10 mouse cellular contexts compared by ENCODE assay signal in the genomic region with DNA sequence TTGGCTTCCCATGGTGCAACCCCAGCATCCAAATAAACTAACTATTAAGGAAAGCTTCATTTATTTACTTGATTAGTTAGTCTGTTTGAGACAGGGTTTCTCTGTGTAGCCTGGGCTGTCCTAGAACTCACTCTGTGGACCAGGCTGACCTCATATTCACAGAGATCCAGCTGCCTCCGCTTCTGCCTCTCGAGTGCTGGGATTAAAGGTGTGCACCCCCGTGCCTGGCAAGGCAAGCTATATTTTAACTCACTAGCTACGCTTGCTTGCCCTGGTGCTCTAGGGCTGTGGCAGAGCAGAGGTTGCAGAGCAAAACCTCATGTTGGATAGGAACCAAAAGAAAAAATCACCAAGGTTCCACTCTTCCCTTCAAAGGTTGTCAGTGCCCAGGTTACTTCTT. TPM values are rescaled to one million over a fixed set of nuclear protein-coding genes. Genes with fewer than 3 reads are reported as not detected.
DNase-seq lines count a peak whose midpoint lies in the region; ATAC-seq and TF ChIP-seq lines count a peak whose summit lies in the region.
"Had no signal": no experiment of that assay in that cellular context is flagged by ENCODE, and none has a peak within 500 bp of the region (broad histone marks: within the 10 kb centered on the region; RNA-seq: fewer than 3 reads in every experiment).

No protein-coding gene starts in this region.

- no peaks in the 10 kb centered on the region for H3K9me3 ChIP-seq in ES-Bruce4 (replicated peaks; ENCODE audit: control insufficient read depth, insufficient read depth, low read length, poor library complexity, severe bottlenecking)
- no peaks in the 10 kb centered on the region for H3K9me3 ChIP-seq in hindbrain, embryonic 16.5 days (ENCODE audit: control insufficient read depth, low read length)
- no peaks in the 10 kb centered on the region for H3K9me3 ChIP-seq in liver, embryonic 12.5 days (replicated peaks)

- peak overlapping the region; percentile 61 for H3K4me2 ChIP-seq in hindbrain, embryonic 16.5 days (ENCODE audit: low read length)
- H3K4me2 ChIP-seq in liver, embryonic 12.5 days = peak overlapping the region; percentile 70

- no peak for TF ChIP-seq POLR2A in ES-Bruce4 (IDR thresholded peaks at IDR 0.05; ENCODE audit: insufficient read depth, low read length)

- WGBS in hindbrain, embryonic 16.5 days = 53% methylated on average over 4 of the region's 4 CpGs
- 56% methylated on average over 4 of the region's 4 CpGs for WGBS in liver, embryonic 12.5 days (ENCODE audit: insufficient replicate concordance)

- H3K4me3 ChIP-seq in ES-Bruce4 (ENCODE audit: low read depth, low read length) = peak overlapping the region; percentile 31; the same call in 1 of the 2 replicates
- H3K4me3 ChIP-seq in hindbrain, embryonic 16.5 days (ENCODE audit: low read length) = peak overlapping the region; percentile 49
- peak overlapping the region; percentile 56 for H3K4me3 ChIP-seq in liver, embryonic 12.5 days

- H3K27ac ChIP-seq in ES-Bruce4 (ENCODE audit: insufficient read depth, low read length) = no peak overlapping the region
- peak overlapping the region; percentile 41; the same call in 1 of the 2 replicates for H3K27ac ChIP-seq in hindbrain, embryonic 16.5 days (ENCODE audit: low read depth, low read length)
- H3K27ac ChIP-seq in liver, embryonic 12.5 days = no peak overlapping the region

- intact Hi-C loops in left cerebral cortex, postnatal 36 days (cut with DNase I) = no loop called here

- peak; percentile 13 for DNase-seq in A20 (ENCODE audit: low read depth, low spot score)
- DNase-seq in adrenal gland, adult 2 months = no peak
- no peak for DNase-seq in cerebellum, adult 9-11 months
- no peak for DNase-seq in left cerebral cortex, postnatal 36 days (ENCODE audit: low spot score in 2 of 2)
- DNase-seq: adrenal gland, postnatal 14 days had no signal

- no peak for TF ChIP-seq CTCF in ES-Bruce4 (IDR thresholded peaks at IDR 0.05; ENCODE audit: low read depth, low read length)

- H3K9ac ChIP-seq in ES-Bruce4 (ENCODE audit: low read depth, poor library complexity, severe bottlenecking) = peak overlapping the region; percentile 71
- H3K9ac ChIP-seq in hindbrain, embryonic 16.5 days (ENCODE audit: low read depth, low read length) = peak overlapping the region; percentile 68
- no peak overlapping the region for H3K9ac ChIP-seq in liver, embryonic 12.5 days

- H3K27me3 ChIP-seq in ES-Bruce4 (ENCODE audit: control insufficient read depth, insufficient read depth, low read length, poor library complexity, severe bottlenecking) = no peaks in the 10 kb centered on the region
- H3K27me3 ChIP-seq in hindbrain, embryonic 16.5 days (replicated peaks; ENCODE audit: control insufficient read depth, insufficient read depth, low read length) = no peaks in the 10 kb centered on the region
- H3K27me3 ChIP-seq in liver, embryonic 12.5 days (replicated peaks) = no peaks in the 10 kb centered on the region

- H3K36me3 ChIP-seq in ES-Bruce4 (ENCODE audit: control insufficient read depth, insufficient read depth, low read length, poor library complexity, severe bottlenecking) = no peaks in the 10 kb centered on the region
- no peaks in the 10 kb centered on the region for H3K36me3 ChIP-seq in hindbrain, embryonic 16.5 days (ENCODE audit: control insufficient read depth, insufficient read depth, low read length)
- no peaks in the 10 kb centered on the region for H3K36me3 ChIP-seq in liver, embryonic 12.5 days

- peaks cover 2% of the 10 kb centered on the region for H3K4me1 ChIP-seq in ES-Bruce4 (ENCODE audit: control insufficient read depth, insufficient read depth, low read length)
- H3K4me1 ChIP-seq in hindbrain, embryonic 16.5 days (ENCODE audit: control insufficient read depth, insufficient read depth, low read depth, low read length) = peaks cover 4% of the 10 kb centered on the region
- H3K4me1 ChIP-seq in liver, embryonic 12.5 days = peaks cover 18% of the 10 kb centered on the region

- TF ChIP-seq EP300 in ES-Bruce4 (IDR thresholded peaks at IDR 0.05; ENCODE audit: insufficient read depth, low read depth, low read length) = no peak

- ATAC-seq in hindbrain, embryonic 16.5 days = no peak
- ATAC-seq in liver, embryonic 12.5 days = no peak
- ATAC-seq in monocyte, adult 5-6 weeks (replicated peaks; ENCODE audit: insufficient number of reproducible peaks, low FRiP score, low TSS enrichment, poor library complexity, severe bottlenecking) = no peak

RNA-seq across cellular contexts. Expression of a gene that starts 13.6 kb away (rescaled TPM):
- polyA plus RNA-seq in ES-Bruce4 (2011; ENCODE audit: insufficient read depth, insufficient read length, low read depth, missing spikeins) = not detected in 2 replicates
- 0.34 and 0.67 TPM in 2 replicates for polyA plus RNA-seq in hindbrain, embryonic 16.5 days (2015; fragmentation: Nextera tagmentation; extraction: Ambion mirVana)
- not detected in 2 replicates for polyA plus RNA-seq in liver, embryonic 12.5 days (2016; fragmentation: Nextera tagmentation; extraction: Ambion mirVana)
- not detected for total RNA-seq in adrenal gland, adult 2 months (2021)
- not detected in 2 replicates for polyA plus RNA-seq in adrenal gland, adult 2 months (2012; rRNA removed)
- total RNA-seq in monocyte, adult 5-6 weeks (2017) = not detected in 3 replicates
- under 1 TPM; 0.47 to 0.70 TPM for total RNA-seq in left cerebral cortex, postnatal 36 days (2021)
- polyA plus RNA-seq: large intestine, adult 2 months had no signal

RNA-seq across cellular contexts. Expression of a gene that starts 16.8 kb away (rescaled TPM):
- polyA plus RNA-seq in ES-Bruce4 (2011; ENCODE audit: insufficient read depth, insufficient read length, low read depth, missing spikeins) = 2.6 and 3.7 TPM in 2 replicates
- 27.2 and 33.9 TPM in 2 replicates for polyA plus RNA-seq in hindbrain, embryonic 16.5 days (2015; fragmentation: Nextera tagmentation; extraction: Ambion mirVana)
- 2.9 and 3.0 TPM in 2 replicates for polyA plus RNA-seq in liver, embryonic 12.5 days (2016; fragmentation: Nextera tagmentation; extraction: Ambion mirVana)
- total RNA-seq in adrenal gland, adult 2 months (2021) = 10 to 100 TPM; 15.2 to 21.6 TPM
- polyA plus RNA-seq in adrenal gland, adult 2 months (2012; rRNA removed) = 133 and 183 TPM in 2 replicates
- not detected in 3 replicates for total RNA-seq in monocyte, adult 5-6 weeks (2017)
- 10 to 100 TPM; 16.5 to 26.9 TPM for total RNA-seq in left cerebral cortex, postnatal 36 days (2021)

RNA-seq across cellular contexts. Expression of a gene that starts 27.4 kb away (rescaled TPM):
- polyA plus RNA-seq in ES-Bruce4 (2011; ENCODE audit: insufficient read depth, insufficient read length, low read depth, missing spikeins) = 3.4 and 4.6 TPM in 2 replicates
- polyA plus RNA-seq in hindbrain, embryonic 16.5 days (2015; fragmentation: Nextera tagmentation; extraction: Ambion mirVana) = 2.3 and 3.4 TPM in 2 replicates
- polyA plus RNA-seq in liver, embryonic 12.5 days (2016; fragmentation: Nextera tagmentation; extraction: Ambion mirVana) = 0.87 and 0.90 TPM in 2 replicates
- total RNA-seq in adrenal gland, adult 2 months (2021) = 10 to 100 TPM; 40.4 to 45.9 TPM
- 61.3 and 78.3 TPM in 2 replicates for polyA plus RNA-seq in adrenal gland, adult 2 months (2012; rRNA removed)
- 0.38 to 1.7 TPM in 2 of 3 replicates, not detected in the other for total RNA-seq in monocyte, adult 5-6 weeks (2017)
- total RNA-seq in left cerebral cortex, postnatal 36 days (2021) = 1 to 10 TPM; 5.7 to 6.1 TPM

RNA-seq across cellular contexts. Expression of a gene that starts 34.5 kb away (rescaled TPM):
- polyA plus RNA-seq in ES-Bruce4 (2011; ENCODE audit: insufficient read depth, insufficient read length, low read depth, missing spikeins) = 70.3 and 98.6 TPM in 2 replicates
- polyA plus RNA-seq in hindbrain, embryonic 16.5 days (2015; fragmentation: Nextera tagmentation; extraction: Ambion mirVana) = 30.0 and 36.9 TPM in 2 replicates
- 54.7 and 61.0 TPM in 2 replicates for polyA plus RNA-seq in liver, embryonic 12.5 days (2016; fragmentation: Nextera tagmentation; extraction: Ambion mirVana)
- 10 to 100 TPM; 13.5 to 31.2 TPM for total RNA-seq in adrenal gland, adult 2 months (2021)
- polyA plus RNA-seq in adrenal gland, adult 2 months (2012; rRNA removed) = 16.9 and 17.8 TPM in 2 replicates
- 1.9 to 10.1 TPM (median 2.6 TPM) in 3 replicates for total RNA-seq in monocyte, adult 5-6 weeks (2017)
- total RNA-seq in left cerebral cortex, postnatal 36 days (2021) = 10 to 100 TPM; 13.7 to 18.6 TPM

RNA-seq across cellular contexts. Expression of a gene that starts 39.1 kb away (rescaled TPM):
- polyA plus RNA-seq in ES-Bruce4 (2011; ENCODE audit: insufficient read depth, insufficient read length, low read depth, missing spikeins) = 4,511 and 5,371 TPM in 2 replicates
- 487 and 500 TPM in 2 replicates for polyA plus RNA-seq in hindbrain, embryonic 16.5 days (2015; fragmentation: Nextera tagmentation; extraction: Ambion mirVana)
- 938 and 976 TPM in 2 replicates for polyA plus RNA-seq in liver, embryonic 12.5 days (2016; fragmentation: Nextera tagmentation; extraction: Ambion mirVana)
- total RNA-seq in adrenal gland, adult 2 months (2021) = 1,000 to 10,000 TPM; 1,114 to 1,327 TPM
- 146 and 179 TPM in 2 replicates for polyA plus RNA-seq in adrenal gland, adult 2 months (2012; rRNA removed)
- 2,881 to 4,104 TPM (median 3,946 TPM) in 3 replicates for total RNA-seq in monocyte, adult 5-6 weeks (2017)
- 100 to 1,000 TPM; 695 to 749 TPM for total RNA-seq in left cerebral cortex, postnatal 36 days (2021)

Comparison
In these comparisons a context has a peak if more than half of its experiments do, and no peak if none do; other contexts are left out.
1. RNA of a gene that starts 27.4 kb away (polyA plus RNA-seq): 61.3 to 78.3 TPM in adrenal gland, adult 2 months; 2.3 to 3.4 TPM in hindbrain, embryonic 16.5 days, 3.4 to 4.6 TPM in ES-Bruce4 and 0.87 to 0.90 TPM in liver, embryonic 12.5 days; every median in the first group is over 10 times any median in the second.
2. Peak in every context shown above with its lines, with median percentiles within 50 percentile points of each other: H3K4me3 ChIP-seq.